Mouse (Mus musculus) midbrain, embryonic 10.5 days (tissue): ENCODE results near the gene Aagab. TPM values are rescaled to one million over a fixed set of nuclear protein-coding genes. Genes with fewer than 3 reads are reported as not detected.

Experiments used
- DNase-seq: peaks from one replicate; pipeline ENCODE4 v3.0.0-alpha.2; 2017; ENCODE audit warnings: low spot score
- H3K27ac ChIP-seq: fragments of 300-500 bp; sonication (generic); replicated peaks from 2 replicates; pipeline ENCODE4 v1.5.1; 2016; ENCODE audit warnings: mild to moderate bottlenecking
- H3K27me3 ChIP-seq: fragments of 300-500 bp; sonication (generic); 2 replicates; pipeline ENCODE4 v1.6.1; 2016; ENCODE audit warnings: low read depth, mild to moderate bottlenecking; ENCODE audit not compliant: poor library complexity, severe bottlenecking
- H3K36me3 ChIP-seq: fragments of 300-500 bp; sonication (generic); 2 replicates; pipeline ENCODE4 v1.6.1; 2016; ENCODE audit warnings: mild to moderate bottlenecking, moderate library complexity
- H3K4me1 ChIP-seq: fragments of 300-500 bp; sonication (generic); 2 replicates; pipeline ENCODE4 v1.6.1; 2016
- H3K4me3 ChIP-seq: fragments of 300-500 bp; sonication (generic); 2 replicates; pipeline ENCODE4 v1.5.1; 2016; ENCODE audit warnings: mild to moderate bottlenecking, moderate library complexity
- H3K9me3 ChIP-seq: fragments of 300-500 bp; sonication (generic); replicated peaks from 2 replicates; pipeline ENCODE4 v1.6.1; 2016; ENCODE audit warnings: mild to moderate bottlenecking
- WGBS: fragments of 180-500 bp; shearing (Covaris S2); methylation state at CpG from one replicate; pipeline ENCODE4 v1.1.7; 2016; 5-methylcytosine and 5-hydroxymethylcytosine counted together
- polyA plus RNA-seq: library from polyadenylated mRNA; unstranded; fragments of >200 nt; fragmentation: Nextera tagmentation; extraction: Ambion mirVana; gene quantifications from 2 replicates; pipeline ENCODE4 v1.2.1, GENCODE M21; 2016

The Aagab gene
- polyA plus RNA-seq, 1 experiment from 2014 or later: 53.3 TPM

DNA sequence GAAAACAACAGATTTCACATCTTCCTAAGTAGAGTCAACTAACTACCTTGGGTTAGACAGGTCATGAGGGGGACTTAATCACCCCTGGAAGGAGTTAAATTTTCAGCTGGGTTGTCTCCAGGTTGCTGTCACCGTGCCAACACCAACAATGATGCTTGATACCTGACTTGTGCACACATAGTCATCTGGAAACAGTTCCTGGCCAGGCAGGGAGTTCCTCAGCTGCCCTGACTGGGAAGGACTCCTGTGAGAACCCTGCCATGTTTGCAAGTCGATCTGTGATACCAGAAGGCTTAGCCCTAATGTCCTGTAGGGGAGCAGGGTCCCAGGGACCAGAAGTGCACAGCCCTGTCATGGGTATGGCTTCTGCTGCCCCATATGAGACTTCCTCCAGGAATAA is 89.5 kb downstream of the Aagab start:
- 93% methylated on average over 2 of the region's 2 CpGs for WGBS
- no peak for DNase-seq

More for the DNA sequence above, 89.5 kb downstream of the Aagab start:
- Histone ChIP-seq H3K27ac (no peak overlapping the region), H3K4me1 (peaks cover 13% of the 10 kb centered on the region), H3K27me3 (no peaks in the 10 kb centered on the region), H3K9me3 (no peaks in the 10 kb centered on the region), H3K36me3 (peaks cover 38% of the 10 kb centered on the region), H3K4me3 (no peak overlapping the region)

Other genes with a start within 250 kb of the Aagab start
- 32.9 and 36.1 TPM in 2 replicates for gene Map2k5, start 224.8 kb upstream of the Aagab start, polyA plus RNA-seq
- 46.4 and 47.5 TPM in 2 replicates for gene 2300009A05Rik, start 203.4 kb upstream of the Aagab start, polyA plus RNA-seq
- 0.10 TPM in 2 replicates for gene Iqch, start 167 bp upstream of the Aagab start, polyA plus RNA-seq
- 21.7 and 22.5 TPM in 2 replicates for gene Smad3, start 155.3 kb downstream of the Aagab start, polyA plus RNA-seq